Comparison of ENCODE assay signal across 14 mouse cellular contexts in genomic region chr13:91166286-91166685, GRCm38 (mm10). TPM values are rescaled to one million over a fixed set of nuclear protein-coding genes. Genes with fewer than 3 reads are reported as not detected.
A peak's percentile ranks its signal among the peaks of the same experiment; 100 is the strongest.
DNase-seq lines count a peak whose midpoint lies in the region; ATAC-seq and TF ChIP-seq lines count a peak whose summit lies in the region.
"Had no signal": no experiment of that assay in that cellular context is flagged by ENCODE, and none has a peak within 500 bp of the region (broad histone marks: within the 10 kb centered on the region; RNA-seq: fewer than 3 reads in every experiment).

No protein-coding gene starts in this region.

- H3K9ac ChIP-seq in kidney, postnatal 0 days (ENCODE audit: low read depth, low read length) = no peak overlapping the region
- no peak overlapping the region for H3K9ac ChIP-seq in embryonic facial prominence, embryonic 14.5 days (ENCODE audit: low read depth, low read length)
- H3K9ac ChIP-seq in heart, embryonic 11.5 days (ENCODE audit: low read depth, low read length) = no peak overlapping the region
- H3K9ac ChIP-seq: heart, embryonic 12.5 days; neural tube, embryonic 15.5 days had no signal

- H3K27ac ChIP-seq in kidney, postnatal 0 days = no peak overlapping the region
- 0 out of 2 replicates have a peak overlapping the region, but pooled peaks have one; percentile 54 for H3K27ac ChIP-seq in embryonic facial prominence, embryonic 14.5 days (replicated peaks; ENCODE audit: low read depth, low read length)
- H3K27ac ChIP-seq in heart, embryonic 11.5 days (ENCODE audit: low read depth, low read length) = no peak overlapping the region
- H3K27ac ChIP-seq: neural tube, embryonic 15.5 days had no signal

- H3K79me3 ChIP-seq in C2C12 (ENCODE audit: low read depth) = no peaks in the 10 kb centered on the region

- no peak for ATAC-seq in kidney, postnatal 0 days (replicated peaks; ENCODE audit: low FRiP score, low read depth)
- ATAC-seq in embryonic facial prominence, embryonic 14.5 days (ENCODE audit: low read depth) = no peak
- ATAC-seq in heart, embryonic 11.5 days (replicated peaks; ENCODE audit: insufficient number of reproducible peaks, low FRiP score, low TSS enrichment) = no peak
- ATAC-seq: forebrain, embryonic 16.5 days; intestine, embryonic 16.5 days had no signal

- no peaks in the 10 kb centered on the region for H3K36me3 ChIP-seq in kidney, postnatal 0 days (ENCODE audit: insufficient read depth, low read length)
- H3K36me3 ChIP-seq in C2C12 (ENCODE audit: control insufficient read depth, insufficient read depth) = no peaks in the 10 kb centered on the region
- H3K36me3 ChIP-seq in embryonic facial prominence, embryonic 14.5 days (ENCODE audit: control insufficient read depth, insufficient read depth, low read length) = no peaks in the 10 kb centered on the region
- H3K36me3 ChIP-seq in heart, embryonic 11.5 days (ENCODE audit: control insufficient read depth, insufficient read depth, low read length) = no peaks in the 10 kb centered on the region
- H3K36me3 ChIP-seq: heart, embryonic 12.5 days; neural tube, embryonic 15.5 days had no signal

- H3K4me1 ChIP-seq in kidney, postnatal 0 days (replicated peaks; ENCODE audit: insufficient read depth, low read length) = no peaks in the 10 kb centered on the region
- H3K4me1 ChIP-seq in embryonic facial prominence, embryonic 14.5 days (ENCODE audit: control insufficient read depth, insufficient read depth, low read length) = peaks cover 13% of the 10 kb centered on the region; the same call in 1 of the 2 replicates
- peaks cover 26% of the 10 kb centered on the region for H3K4me1 ChIP-seq in heart, embryonic 11.5 days (ENCODE audit: control insufficient read depth, insufficient read depth, low read length)

- no peaks in the 10 kb centered on the region for H3K9me3 ChIP-seq in kidney, postnatal 0 days (replicated peaks; ENCODE audit: low read length)
- H3K9me3 ChIP-seq in embryonic facial prominence, embryonic 14.5 days (ENCODE audit: control insufficient read depth, low read length) = no peaks in the 10 kb centered on the region
- H3K9me3 ChIP-seq in heart, embryonic 11.5 days (replicated peaks; ENCODE audit: control insufficient read depth, low read length) = no peaks in the 10 kb centered on the region
- H3K9me3 ChIP-seq: heart, embryonic 12.5 days; neural tube, embryonic 15.5 days had no signal

- DNase-seq in kidney, postnatal 0 days (ENCODE audit: low spot score) = no peak
- DNase-seq in kidney, postnatal 25 days = no peak
- peak; percentile 76 for DNase-seq in 3T3-L1 (ENCODE audit: low read depth, low spot score)
- no peak for DNase-seq in embryonic facial prominence, embryonic 14.5 days (ENCODE audit: low spot score)
- DNase-seq in spleen, postnatal 36 days (ENCODE audit: low spot score in 2 of 2) = no peak
- DNase-seq: cerebellum, adult 18-20 months; gastrocnemius, postnatal 14 days had no signal

- H3K79me2 ChIP-seq in C2C12 (ENCODE audit: control insufficient read depth, insufficient read depth) = no peaks in the 10 kb centered on the region

- no peaks in the 10 kb centered on the region for H3K27me3 ChIP-seq in kidney, postnatal 0 days (ENCODE audit: insufficient read depth, low read length)
- H3K27me3 ChIP-seq in C2C12 (ENCODE audit: control insufficient read depth, insufficient read depth, insufficient read length) = no peaks in the 10 kb centered on the region
- no peaks in the 10 kb centered on the region for H3K27me3 ChIP-seq in embryonic facial prominence, embryonic 14.5 days (replicated peaks; ENCODE audit: control insufficient read depth, insufficient read depth, low read length)
- no peaks in the 10 kb centered on the region for H3K27me3 ChIP-seq in heart, embryonic 11.5 days (ENCODE audit: control insufficient read depth, insufficient read depth, low read length)
- H3K27me3 ChIP-seq: heart, embryonic 12.5 days; neural tube, embryonic 15.5 days had no signal

- WGBS in kidney, postnatal 0 days = 66% methylated on average over 7 of the region's 7 CpGs
- 76% methylated on average over 7 of the region's 7 CpGs for WGBS in embryonic facial prominence, embryonic 14.5 days
- 63% methylated on average over 7 of the region's 7 CpGs for WGBS in heart, embryonic 11.5 days (ENCODE audit: insufficient replicate concordance)

- TF ChIP-seq CTCF in kidney, postnatal 0 days (IDR thresholded peaks at IDR 0.05; ENCODE audit: low read depth) = no peak
- TF ChIP-seq CTCF in C2C12 (IDR thresholded peaks at IDR 0.05; ENCODE audit: control insufficient read depth, insufficient read depth, insufficient read length) = no peak

- H3K4me2 ChIP-seq in kidney, postnatal 0 days (ENCODE audit: low read length) = peak overlapping the region; percentile 34; the same call in 1 of the 2 replicates
- H3K4me2 ChIP-seq in embryonic facial prominence, embryonic 14.5 days (ENCODE audit: low read depth, low read length) = 0 out of 2 replicates have a peak overlapping the region, but pooled peaks have one; percentile 11
- H3K4me2 ChIP-seq in heart, embryonic 11.5 days = no peak overlapping the region
- H3K4me2 ChIP-seq: heart, embryonic 12.5 days; neural tube, embryonic 15.5 days had no signal

- no peak overlapping the region for H3ac ChIP-seq in C2C12 (ENCODE audit: control insufficient read depth, insufficient read length, low read depth)

- H3K4me3 ChIP-seq in kidney, postnatal 0 days (replicated peaks; ENCODE audit: low read depth, low read length) = no peak overlapping the region
- no peak overlapping the region for H3K4me3 ChIP-seq in C2C12 (ENCODE audit: insufficient read depth, poor library complexity, severe bottlenecking)
- H3K4me3 ChIP-seq in embryonic facial prominence, embryonic 14.5 days (ENCODE audit: low read depth, low read length) = no peak overlapping the region
- no peak overlapping the region for H3K4me3 ChIP-seq in heart, embryonic 11.5 days (ENCODE audit: low read depth, low read length)
- H3K4me3 ChIP-seq: erythroblast, embryonic 14.5 days; heart, embryonic 12.5 days; neural tube, embryonic 15.5 days had no signal

TF ChIP-seq in C2C12, 6 proteins besides CTCF, POLR2A, EP300 and RAD21:
- no peak for TF ChIP-seq MYOD1 (IDR thresholded peaks at IDR 0.05; ENCODE audit: control insufficient read depth, insufficient read length, low read depth)
- TF ChIP-seq CEBPB (IDR thresholded peaks at IDR 0.05; ENCODE audit: low read depth) = peak; percentile 100
- TF ChIP-seq FOSL1 (IDR thresholded peaks at IDR 0.05; ENCODE audit: insufficient read depth, low read length, poor library complexity, severe bottlenecking) = no peak
- no peak for TF ChIP-seq USF1 (IDR thresholded peaks at IDR 0.05; ENCODE audit: low read depth)
- no peak for TF ChIP-seq MYOG (IDR thresholded peaks at IDR 0.05; ENCODE audit: control insufficient read depth, extremely low read depth, insufficient read length)
- no peak for TF ChIP-seq MAX (IDR thresholded peaks at IDR 0.05)

RNA-seq across cellular contexts. Expression of gene Atg10, which starts 57.5 kb away (rescaled TPM):
- polyA plus RNA-seq in kidney, postnatal 0 days (2015; fragmentation: Nextera tagmentation; extraction: Ambion mirVana) = 18.8 and 19.9 TPM in 2 replicates
- 2.5 TPM for polyA plus RNA-seq in C2C12 (2012; fragmentation: generic; extraction: Trizol)
- polyA plus RNA-seq in embryonic facial prominence, embryonic 14.5 days (2014; fragmentation: Nextera tagmentation; extraction: Ambion mirVana) = 14.5 and 17.9 TPM in 2 replicates
- polyA plus RNA-seq in heart, embryonic 11.5 days (2014; fragmentation: Nextera tagmentation; extraction: Ambion mirVana) = 22.7 and 23.0 TPM in 2 replicates
- polyA plus RNA-seq: erythroblast, embryonic 14.5 days had no signal
